Mouse (Mus musculus) skeletal muscle tissue, postnatal 0 days (tissue): Measurements from ENCODE around the gene Sclt1. TPM values are rescaled to one million over a fixed set of nuclear protein-coding genes. Genes with fewer than 3 reads are reported as not detected.

ENCODE experiments used
- polyA plus RNA-seq: library from polyadenylated mRNA; unstranded; fragments of >200 nt; fragmentation: Nextera tagmentation; extraction: Ambion mirVana; gene quantifications from 2 replicates; pipeline ENCODE4 v1.2.1, GENCODE M21; 2015

Sclt1 gene
- 8.2 and 8.9 TPM in 2 replicates for polyA plus RNA-seq

GRCm38 (mm10) chr3:41742278-41742934 is at the start of gene Sclt1, which contains the start of gene D3Ertd751e:
TSS of gene Sclt1 (minus strand) at chr3:41742514.
TSS of gene D3Ertd751e (plus strand) at chr3:41742611.

Other genes with a start within 250 kb of the Sclt1 start
- gene Jade1, start 186.8 kb downstream of the Sclt1 start, polyA plus RNA-seq, result 14.5 and 17.2 TPM in 2 replicates
- gene D3Ertd751e, start 97 bp upstream of the Sclt1 start, polyA plus RNA-seq, result 6.3 and 9.5 TPM in 2 replicates